Mouse (Mus musculus) testis, adult 2 months (tissue): ENCODE measurements around the gene Irf9.

ENCODE experiments used
- CTCF ChIP-seq: fragments of 200-500 bp; IDR thresholded peaks from 2 replicates; pipeline ENCODE4 v1.5.1; 2012; ENCODE audit warnings: low read depth, mild to moderate bottlenecking, inconsistent platforms, low read length, moderate library complexity; ENCODE audit not compliant: control insufficient read depth, insufficient read depth, insufficient replicate concordance
- POLR2A ChIP-seq: fragments of 200-500 bp; IDR thresholded peaks from 2 replicates; pipeline ENCODE4 v1.6.1; 2012; ENCODE audit warnings: low read depth, mild to moderate bottlenecking, inconsistent platforms, low read length, moderate library complexity; ENCODE audit not compliant: control insufficient read depth

GRCm38 (mm10) chr14:55591331-55591891, 12.0 kb upstream of the Irf9 start, which contains the start of gene Rnf31:
- no peak for TF ChIP-seq CTCF
- peak; percentile 38; the same call in 1 of the 2 replicates for TF ChIP-seq POLR2A
